Mouse (Mus musculus) G1E (cell line): Measurements from ENCODE around the gene Mfsd4b2.

Experiments
- CTCF ChIP-seq: IDR thresholded peaks from 2 replicates; pipeline ENCODE4 v1.5.1; 2012; ENCODE audit warnings: low read depth, low read length, inconsistent platforms, mixed read lengths
- GATA1 ChIP-seq: IDR thresholded peaks from 2 replicates; pipeline ENCODE4 v1.6.1; 2012; ENCODE audit warnings: borderline replicate concordance, low read length, inconsistent platforms, mixed read lengths
- GATA2 ChIP-seq: IDR thresholded peaks from 2 replicates; pipeline ENCODE4 v1.6.1; 2012; ENCODE audit warnings: low read depth, low read length, inconsistent platforms, borderline replicate concordance
- POLR2AphosphoS5 ChIP-seq: IDR thresholded peaks from 2 replicates; pipeline ENCODE4 v1.6.1; 2012; ENCODE audit warnings: low read depth, low read length, inconsistent platforms; ENCODE audit not compliant: insufficient replicate concordance
- TAL1 ChIP-seq: conservative IDR thresholded peaks from 2 replicates; pipeline ENCODE4 v1.6.1; 2012; ENCODE audit warnings: low read depth, low read length, inconsistent platforms, mixed read lengths

- TF ChIP-seq CTCF, result no peak
- no peak for TF ChIP-seq TAL1
- no peak for TF ChIP-seq GATA1
- TF ChIP-seq POLR2AphosphoS5, result no peak
- no peak for TF ChIP-seq GATA2
Observed at GRCm38 (mm10) chr10:39893702-39894697, 32.7 kb downstream of the Mfsd4b2 start.
